Mouse (Mus musculus) spleen, adult 18-20 months (tissue): ENCODE results near the gene Frmd8.
A peak's percentile ranks its signal among the peaks of the same experiment; 100 is the strongest.

Experiments used
- DNase-seq, 2 experiments: peaks; one replicate each; pipeline ENCODE4 v3.0.0; 2022; ENCODE audit warnings: mixed read lengths in 2 of 2

The Frmd8 gene

DNA sequence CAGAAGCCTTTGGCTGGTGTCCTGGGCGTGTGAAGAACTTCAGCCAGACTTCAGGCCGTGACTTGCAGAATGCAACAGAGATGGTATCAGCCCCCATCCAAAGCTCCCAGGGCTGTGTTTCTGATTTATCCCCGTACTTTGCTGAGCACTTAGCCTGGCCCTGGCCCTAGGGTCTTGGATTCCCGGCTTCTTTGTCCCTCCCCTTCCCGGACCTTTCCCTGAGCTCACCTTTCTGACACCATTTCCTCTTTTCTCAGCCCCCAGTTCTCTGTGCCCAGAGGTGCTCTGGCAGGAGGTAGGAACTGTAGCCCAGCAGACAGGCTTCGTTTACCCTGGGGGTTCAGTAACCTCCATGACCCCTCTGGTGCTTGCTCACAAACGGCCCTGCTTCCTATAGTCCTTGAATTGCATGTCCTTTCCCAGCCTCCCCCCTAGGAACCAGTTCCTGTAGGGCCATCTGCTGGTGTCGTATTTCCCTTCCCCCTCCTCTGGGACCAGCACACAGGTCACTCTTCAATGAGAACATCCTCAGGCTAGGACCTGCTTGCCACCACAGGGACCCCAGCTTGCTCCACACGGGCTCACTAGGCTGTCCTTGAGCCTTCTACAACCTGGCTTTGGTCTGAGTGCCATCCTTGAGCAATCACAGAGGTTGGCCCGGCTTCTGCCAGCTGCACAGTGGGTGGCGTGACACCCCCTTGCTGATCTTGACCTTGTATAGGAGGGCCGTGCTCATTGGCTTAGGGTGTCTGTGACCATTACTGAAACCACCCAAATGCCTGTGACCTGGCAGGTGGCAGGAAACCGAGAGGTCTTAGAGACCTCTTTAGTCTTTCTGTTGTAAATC lies 26.0 kb downstream of the Frmd8 start:
- DNase-seq, result peak in 1 of 2 experiments; percentile 27

DNA sequence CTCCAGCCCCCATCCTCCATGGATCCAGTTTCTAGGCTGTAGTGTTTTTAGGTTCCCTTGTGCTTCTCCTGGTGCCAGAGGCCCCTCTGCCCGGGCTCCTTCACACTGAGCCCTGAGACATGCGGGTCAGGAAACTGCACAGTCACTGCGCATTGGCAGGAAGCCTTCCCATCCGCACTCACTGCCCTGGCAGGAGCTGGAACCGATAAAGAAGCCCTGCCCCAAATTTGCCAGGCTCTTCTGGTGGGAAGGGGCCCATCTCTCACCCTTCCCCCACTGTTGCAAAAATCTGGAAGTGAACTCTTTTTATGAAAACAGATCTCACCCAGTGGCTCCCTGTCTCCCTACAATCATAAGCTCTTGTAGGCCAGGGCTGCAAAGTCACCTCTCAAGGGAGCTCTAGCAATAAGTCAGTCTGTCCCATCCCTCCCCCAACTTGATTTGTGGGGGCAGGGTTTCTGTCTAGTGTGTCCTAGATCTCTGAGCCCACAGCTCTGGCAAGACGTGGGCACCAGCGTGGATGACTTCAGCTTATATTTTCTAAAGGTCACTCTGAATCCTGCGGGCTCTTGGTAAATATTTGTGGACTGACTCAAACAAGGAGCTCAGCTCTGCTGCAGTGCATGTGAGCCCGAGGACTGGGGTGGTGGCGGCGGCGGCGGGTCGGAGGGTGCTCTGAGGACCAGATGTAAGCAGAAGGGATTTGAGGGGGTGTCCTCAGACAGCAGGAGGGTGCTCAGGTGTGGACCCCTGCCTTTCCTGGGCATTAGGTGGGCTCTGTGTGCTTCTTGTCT lies 26.8 kb downstream of the Frmd8 start:
- no peak for DNase-seq

- DNase-seq, result no peak
Observed at GRCm38 (mm10) chr19:5847306-5847796, 27.7 kb downstream of the Frmd8 start.

- DNase-seq, result peak; percentile 38 to 52
Observed at GRCm38 (mm10) chr19:5846557-5847305, 28.3 kb downstream of the Frmd8 start.

DNA sequence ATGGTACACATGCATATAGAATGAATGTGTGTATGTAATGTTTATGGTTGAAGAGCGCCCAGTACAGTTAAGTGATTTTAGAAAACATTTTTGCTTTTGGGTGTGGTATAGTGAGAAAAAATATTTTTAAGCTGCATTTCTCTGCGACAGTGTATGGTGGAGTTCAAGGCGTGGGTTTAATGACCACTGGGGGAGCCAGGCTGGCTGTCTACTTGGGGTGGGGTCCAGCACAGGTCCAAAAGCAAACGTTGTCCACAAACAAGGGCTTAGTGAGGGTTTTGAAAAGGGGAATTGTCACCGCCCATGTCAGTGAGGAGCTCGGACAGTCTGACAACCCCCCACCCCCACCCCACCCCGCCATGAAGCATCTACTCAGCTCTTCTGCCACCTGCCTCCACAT lies 28.9 kb downstream of the Frmd8 start:
- peak in 1 of 2 experiments; percentile 29 for DNase-seq

DNA sequence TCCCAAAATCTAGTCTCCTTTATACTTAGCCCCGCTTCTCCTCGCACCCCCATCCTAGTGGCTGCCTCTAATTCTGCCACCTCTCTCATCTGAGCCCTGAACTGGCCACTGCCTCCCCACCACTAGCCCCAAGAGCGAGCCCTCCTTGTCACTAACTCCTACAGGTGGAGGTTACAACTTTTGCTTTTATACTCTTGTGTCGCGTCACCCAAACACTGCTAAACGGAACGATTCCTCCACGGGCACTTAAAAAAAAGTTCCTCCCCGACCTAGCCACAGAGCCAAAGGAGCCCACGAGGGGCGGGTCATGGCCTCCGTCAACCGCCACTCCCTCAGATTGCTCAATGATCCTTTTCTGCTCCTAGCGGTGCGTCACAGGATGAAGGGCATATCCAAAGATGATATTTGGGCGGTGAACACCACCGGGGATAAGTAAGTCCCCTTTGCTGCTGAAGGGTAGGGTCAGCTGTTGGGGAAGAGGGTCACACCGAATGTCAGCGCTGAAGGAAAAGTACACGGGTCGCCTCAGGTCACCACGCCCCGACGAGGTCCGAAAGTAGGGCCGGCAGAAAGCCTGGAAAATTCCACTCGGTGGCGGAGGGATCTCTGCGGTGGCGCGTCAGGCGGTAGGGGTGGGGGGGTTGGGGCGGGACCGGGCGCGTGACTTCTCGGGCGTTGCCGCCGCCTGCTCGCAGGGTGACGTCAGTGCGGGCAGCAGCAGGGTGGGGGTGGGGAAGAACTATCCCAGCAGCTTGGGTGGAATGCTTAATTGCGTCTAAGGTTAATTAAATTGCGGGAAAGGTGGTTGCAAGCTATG lies 29.5 kb downstream of the Frmd8 start:
- DNase-seq, result peak; percentile 89

DNA sequence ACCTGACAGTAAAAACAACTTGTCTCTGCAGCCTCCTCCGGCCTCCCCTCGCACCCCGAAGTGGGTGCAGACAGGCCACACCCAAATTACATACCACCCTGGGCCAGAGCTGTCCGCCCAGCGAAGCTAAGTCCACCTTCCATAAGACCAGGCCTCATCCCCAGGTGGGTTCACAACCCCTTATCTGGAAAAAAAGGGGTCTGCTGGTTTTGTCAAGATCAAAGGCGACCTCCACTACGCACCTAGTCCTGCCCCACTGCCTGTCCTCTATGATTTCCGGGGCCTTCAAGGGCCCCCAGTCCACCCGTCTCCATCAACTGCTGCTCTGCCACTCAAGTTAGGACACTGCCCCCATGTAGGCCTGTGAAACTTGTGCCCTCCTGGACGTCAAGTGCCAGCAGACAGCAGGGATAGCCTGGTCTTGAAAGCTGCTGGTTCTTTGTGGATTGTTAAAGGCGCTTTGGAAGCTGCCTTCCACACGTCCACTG lies 30.2 kb downstream of the Frmd8 start:
- peak in 1 of 2 experiments; percentile 37 for DNase-seq

DNA sequence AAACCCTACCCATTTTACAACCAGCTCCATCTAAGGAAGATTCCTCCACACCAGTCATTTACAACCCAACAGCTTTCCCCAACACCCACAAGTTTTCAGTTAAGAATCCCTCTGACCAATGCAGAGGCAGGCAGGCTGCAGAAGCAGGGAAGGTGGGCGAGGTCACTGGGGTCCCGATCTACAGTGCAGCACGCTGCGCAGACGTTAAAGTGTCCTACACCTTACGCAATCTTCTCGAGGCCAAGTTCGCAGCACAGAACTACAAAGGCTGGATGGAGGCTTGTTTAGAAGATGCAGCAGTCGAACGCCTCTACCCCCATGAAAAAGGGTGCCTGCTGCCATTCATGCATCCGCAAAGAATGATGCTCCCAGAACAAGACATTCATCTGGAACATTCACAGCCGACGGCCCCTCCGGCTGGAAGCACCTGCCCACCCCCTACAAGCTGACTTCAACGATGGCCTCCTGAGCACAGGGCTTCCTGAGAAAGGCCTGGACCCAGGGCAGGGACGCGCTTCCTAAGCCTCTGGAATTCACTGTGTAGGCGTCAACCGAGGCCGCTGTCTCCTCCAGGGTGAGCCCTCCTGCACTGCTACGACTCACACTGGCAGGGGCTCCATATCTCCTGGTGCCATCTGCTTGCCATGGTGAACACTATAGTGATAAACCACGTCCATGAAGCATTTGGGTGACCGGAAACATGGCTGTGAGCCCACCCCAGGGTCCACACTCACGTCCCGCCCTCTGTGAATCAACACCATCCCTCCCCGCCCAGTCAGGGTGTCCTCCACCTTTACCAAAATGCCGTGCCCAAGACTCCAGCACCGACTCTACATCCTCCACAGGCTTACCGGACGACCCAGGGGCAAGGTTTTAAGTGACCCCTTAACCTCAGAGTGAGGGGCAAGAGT lies 31.0 kb downstream of the Frmd8 start:
- peak in 1 of 2 experiments; percentile 38 for DNase-seq

GRCm38 (mm10) chr19:5842785-5843730 lies 32.0 kb downstream of the Frmd8 start:
- DNase-seq, result peak in 1 of 2 experiments; percentile 31

- DNase-seq, result no peak
Observed at GRCm38 (mm10) chr19:5841999-5842784, 32.9 kb downstream of the Frmd8 start.

DNA sequence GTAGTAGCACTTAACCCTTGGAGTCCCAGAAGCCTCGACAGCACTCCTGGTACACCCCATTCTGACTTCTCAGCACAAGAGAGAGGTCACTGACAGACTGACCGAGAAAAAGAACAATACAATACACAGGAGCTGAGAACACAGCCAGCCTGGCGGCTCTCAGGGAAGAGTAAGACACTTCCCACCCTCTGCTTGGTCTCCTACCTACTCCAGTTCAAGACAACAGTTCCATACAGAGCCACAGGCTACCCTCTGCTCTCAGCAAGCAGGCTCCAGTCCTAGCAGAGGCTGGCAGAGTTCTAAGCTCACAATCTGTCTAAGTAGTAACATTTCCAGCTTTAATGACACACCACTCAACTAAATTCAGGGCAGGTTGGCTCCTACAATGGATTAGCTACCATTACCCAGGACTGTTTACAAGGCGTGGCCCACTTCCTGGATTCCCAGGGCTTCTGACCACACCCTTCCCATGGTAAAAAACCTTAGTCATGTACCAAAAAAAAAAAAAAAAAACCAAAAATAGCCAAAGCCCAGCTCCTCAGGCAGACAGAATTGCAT lies 33.6 kb downstream of the Frmd8 start:
- no peak for DNase-seq

DNA sequence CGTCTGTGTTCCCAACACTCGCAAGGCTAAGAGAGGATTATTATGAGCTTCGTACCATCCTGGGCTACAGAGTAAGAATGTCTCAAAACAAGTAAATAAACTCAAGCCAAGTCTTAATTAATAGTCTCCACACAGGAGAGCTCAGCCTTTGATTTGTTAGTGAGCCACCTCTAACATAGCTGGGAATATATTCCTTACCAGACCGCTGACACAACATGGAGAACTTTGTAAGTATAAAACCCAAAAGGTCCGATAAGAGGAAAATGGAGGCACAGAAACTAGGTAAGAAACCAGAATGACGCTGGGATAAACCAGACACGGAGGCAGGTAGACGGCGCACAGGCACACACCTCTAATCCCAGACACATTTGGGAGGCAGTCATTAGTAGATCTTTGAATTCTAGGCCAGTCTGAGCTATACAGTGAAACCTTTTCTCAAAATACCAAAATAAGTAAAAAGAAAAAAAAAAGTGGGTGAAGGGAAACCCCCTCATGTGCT lies 34.1 kb downstream of the Frmd8 start:
- DNase-seq, result no peak

DNA sequence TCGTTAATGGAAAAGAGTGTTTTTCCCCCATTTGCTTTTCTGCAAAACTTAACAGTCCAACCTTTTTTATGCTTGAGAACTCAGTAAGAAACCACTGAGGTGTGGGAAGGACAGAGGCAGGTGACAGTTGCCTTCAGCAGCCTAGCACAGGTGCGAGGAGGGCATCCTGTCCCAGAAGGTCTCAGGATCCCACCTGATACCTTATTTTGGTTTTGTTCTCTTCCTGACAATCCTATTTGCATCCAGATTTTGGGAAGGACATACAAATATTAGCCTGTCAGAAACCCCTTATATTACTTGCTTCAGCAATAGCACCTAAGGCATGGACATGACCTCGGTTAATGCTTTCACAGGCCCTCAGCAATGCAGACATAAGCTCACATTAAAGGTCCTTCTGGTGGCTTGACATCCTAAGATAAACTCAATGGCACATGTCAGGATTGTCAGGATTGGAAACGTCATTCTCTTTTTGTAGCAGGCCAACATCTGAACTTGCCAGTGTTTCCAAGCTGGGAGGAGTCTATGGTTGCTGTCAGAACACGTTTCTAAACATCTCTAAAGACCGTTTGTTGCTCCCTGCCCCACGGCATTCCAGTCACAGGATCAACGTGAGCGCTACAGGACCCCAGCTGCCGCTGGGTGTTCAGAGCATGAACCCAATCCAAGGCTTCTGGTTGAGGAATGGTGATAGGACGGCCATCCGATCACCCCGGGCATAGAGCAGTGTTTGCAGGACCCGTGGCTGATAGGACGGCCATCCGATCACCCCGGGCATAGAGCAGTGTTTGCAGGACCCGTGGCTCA lies 34.8 kb downstream of the Frmd8 start:
- no peak for DNase-seq

GRCm38 (mm10) chr19:5839317-5840085 lies 35.6 kb downstream of the Frmd8 start:
- no peak for DNase-seq

DNA sequence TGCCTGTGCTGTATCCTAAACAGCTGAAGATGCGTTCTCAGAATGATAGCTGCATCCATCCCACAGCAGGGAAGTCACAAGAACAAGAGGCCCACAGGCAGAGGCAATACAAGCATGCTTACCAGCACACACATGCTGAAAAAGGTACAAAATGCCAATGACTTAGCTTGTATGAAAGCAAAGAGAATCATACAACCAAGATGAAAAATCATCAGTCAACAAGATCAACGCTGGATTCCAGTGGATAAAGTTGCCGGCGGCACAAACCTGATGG lies 36.2 kb downstream of the Frmd8 start:
- DNase-seq, result no peak

- DNase-seq, result no peak
Observed at GRCm38 (mm10) chr19:5838136-5838891, 36.8 kb downstream of the Frmd8 start.
